In the genomic region with DNA sequence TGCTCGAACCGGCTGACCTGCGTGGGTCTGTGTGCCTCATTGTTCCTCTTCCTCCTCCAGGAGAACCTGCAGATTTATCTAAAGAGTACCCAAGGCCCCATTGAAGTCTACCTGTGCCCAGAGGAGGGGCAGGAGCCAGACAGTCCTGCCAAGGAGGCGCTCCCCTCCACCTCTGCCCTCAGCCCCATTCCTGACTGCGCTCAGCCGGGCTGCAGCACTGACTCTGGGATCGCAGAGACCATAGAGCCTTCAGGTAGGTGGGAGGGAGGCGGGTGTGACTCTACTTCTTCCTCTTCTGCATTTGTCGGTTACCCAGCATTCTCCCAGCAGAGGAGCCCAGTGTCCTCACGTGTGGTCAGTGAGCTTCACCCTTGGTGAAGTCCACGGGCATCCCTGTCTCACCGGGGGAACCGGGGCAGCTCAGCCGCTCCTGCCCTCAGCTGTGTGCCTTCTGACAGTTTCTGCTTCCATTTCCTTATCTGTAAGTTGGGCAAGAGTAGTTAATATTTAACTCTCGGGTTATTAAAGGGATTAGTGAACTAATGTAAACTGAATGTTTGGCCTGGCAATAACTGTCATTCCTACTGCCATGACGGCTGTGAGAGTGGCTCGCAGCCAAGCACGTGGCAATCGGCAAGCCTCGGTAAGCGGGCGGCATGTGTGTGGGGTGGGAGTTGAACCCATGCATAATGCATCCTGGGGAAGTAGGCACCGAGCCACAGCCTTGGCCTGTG, we compare ENCODE assay signal across 14 mouse cellular contexts. TPM values are rescaled to one million over a fixed set of nuclear protein-coding genes. Genes with fewer than 3 reads are reported as not detected.
DNase-seq lines count a peak whose midpoint lies in the region; ATAC-seq and TF ChIP-seq lines count a peak whose summit lies in the region.
"Had no signal": no experiment of that assay in that cellular context is flagged by ENCODE, and none has a peak within 500 bp of the region (broad histone marks: within the 10 kb centered on the region; RNA-seq: fewer than 3 reads in every experiment).

No protein-coding gene starts in this region.

- TF ChIP-seq EP300 in liver, postnatal 0 days (IDR thresholded peaks at IDR 0.05; ENCODE audit: low read depth) = no peak

- DNase-seq in cerebellum, postnatal 14 days = peak; percentile 44 to 52
- DNase-seq in cerebellum, adult 9-11 months = no peak
- peak; percentile 68 for DNase-seq in liver, postnatal 0 days
- no peak for DNase-seq in thymus, postnatal 0 days (ENCODE audit: low spot score)
- DNase-seq in natural killer cell, adult 2 months (ENCODE audit: low spot score in 2 of 2) = no peak
- no peak for DNase-seq in heart, adult 11 months
- DNase-seq: spleen, adult 18-20 months; thymus, postnatal 25 days had no signal

- H3K27ac ChIP-seq in kidney, embryonic 15.5 days = peak overlapping the region; percentile 63; the same call in 1 of the 2 replicates
- peak overlapping the region; percentile 68 for H3K27ac ChIP-seq in liver, postnatal 0 days (ENCODE audit: low read depth)
- H3K27ac ChIP-seq: embryonic facial prominence, embryonic 13.5 days; hindbrain, embryonic 15.5 days; midbrain, embryonic 10.5 days had no signal

- no peak overlapping the region for H3K4me3 ChIP-seq in kidney, embryonic 15.5 days (replicated peaks)
- peak overlapping the region; percentile 19 for H3K4me3 ChIP-seq in liver, postnatal 0 days (ENCODE audit: low read depth, low read length)
- H3K4me3 ChIP-seq: embryonic facial prominence, embryonic 13.5 days; heart, embryonic 12.5 days; hindbrain, embryonic 15.5 days; midbrain, embryonic 10.5 days had no signal

- H3K4me2 ChIP-seq in kidney, embryonic 15.5 days = no peak overlapping the region
- peak overlapping the region; percentile 65 for H3K4me2 ChIP-seq in liver, postnatal 0 days (ENCODE audit: low read depth, low read length)
- H3K4me2 ChIP-seq: embryonic facial prominence, embryonic 13.5 days; heart, embryonic 12.5 days; hindbrain, embryonic 15.5 days had no signal

- no peak overlapping the region for H3K9ac ChIP-seq in kidney, embryonic 15.5 days
- peak overlapping the region; percentile 45 for H3K9ac ChIP-seq in liver, postnatal 0 days (replicated peaks)
- H3K9ac ChIP-seq: embryonic facial prominence, embryonic 13.5 days; heart, embryonic 12.5 days; hindbrain, embryonic 15.5 days had no signal

- TF ChIP-seq CTCF in liver, postnatal 0 days (IDR thresholded peaks at IDR 0.05; ENCODE audit: low read depth) = no peak

- H3K9me3 ChIP-seq in kidney, embryonic 15.5 days (replicated peaks) = no peaks in the 10 kb centered on the region
- no peaks in the 10 kb centered on the region for H3K9me3 ChIP-seq in liver, postnatal 0 days (ENCODE audit: low read length)
- H3K9me3 ChIP-seq: embryonic facial prominence, embryonic 13.5 days; heart, embryonic 12.5 days; hindbrain, embryonic 15.5 days; midbrain, embryonic 10.5 days had no signal

- peaks cover 14% of the 10 kb centered on the region for H3K4me1 ChIP-seq in kidney, embryonic 15.5 days
- peaks cover 35% of the 10 kb centered on the region for H3K4me1 ChIP-seq in liver, postnatal 0 days (ENCODE audit: insufficient read depth)
- H3K4me1 ChIP-seq: embryonic facial prominence, embryonic 13.5 days; hindbrain, embryonic 15.5 days; midbrain, embryonic 10.5 days had no signal

- H3K36me3 ChIP-seq in kidney, embryonic 15.5 days = peaks cover 60% of the 10 kb centered on the region
- peaks cover 85% of the 10 kb centered on the region for H3K36me3 ChIP-seq in liver, postnatal 0 days (replicated peaks; ENCODE audit: insufficient read depth, low read length)
- H3K36me3 ChIP-seq: hindbrain, embryonic 15.5 days had no signal

- WGBS in kidney, embryonic 15.5 days = 79% methylated on average over 23 of the region's 23 CpGs
- WGBS in liver, postnatal 0 days (ENCODE audit: insufficient replicate concordance) = 66% methylated on average over 23 of the region's 23 CpGs

- H3K27me3 ChIP-seq in kidney, embryonic 15.5 days = no peaks in the 10 kb centered on the region
- H3K27me3 ChIP-seq in liver, postnatal 0 days (ENCODE audit: insufficient read depth, low read length) = no peaks in the 10 kb centered on the region
- H3K27me3 ChIP-seq: embryonic facial prominence, embryonic 13.5 days; heart, embryonic 12.5 days; hindbrain, embryonic 15.5 days had no signal

- 0 out of 2 replicates have a peak, but pooled peaks have one; percentile 42 for ATAC-seq in kidney, embryonic 15.5 days (replicated peaks; ENCODE audit: low FRiP score)
- ATAC-seq in liver, postnatal 0 days = peak; percentile 40
- ATAC-seq in monocyte, adult 5-6 weeks (replicated peaks; ENCODE audit: insufficient number of reproducible peaks, low FRiP score, low TSS enrichment, poor library complexity, severe bottlenecking) = peak; percentile 55

RNA-seq across cellular contexts. Expression of a gene that starts 14.7 kb away (rescaled TPM):
- polyA plus RNA-seq in kidney, embryonic 15.5 days (2015; fragmentation: Nextera tagmentation; extraction: Ambion mirVana) = 9.7 and 10.5 TPM in 2 replicates
- polyA plus RNA-seq in liver, postnatal 0 days (2015; fragmentation: Nextera tagmentation; extraction: Ambion mirVana) = 48.6 and 50.2 TPM in 2 replicates
- total RNA-seq in monocyte, adult 5-6 weeks (2017) = 18.1 to 19.7 TPM (median 18.4 TPM) in 3 replicates
- 58.9 and 64.1 TPM in 2 replicates for polyA plus RNA-seq in thymus, postnatal 0 days (2015; fragmentation: Nextera tagmentation; extraction: Ambion mirVana)

RNA-seq across cellular contexts. Expression of a gene that starts 19.3 kb away (rescaled TPM):
- 4.5 and 6.0 TPM in 2 replicates for polyA plus RNA-seq in kidney, embryonic 15.5 days (2015; fragmentation: Nextera tagmentation; extraction: Ambion mirVana)
- 4.5 and 4.8 TPM in 2 replicates for polyA plus RNA-seq in liver, postnatal 0 days (2015; fragmentation: Nextera tagmentation; extraction: Ambion mirVana)
- total RNA-seq in monocyte, adult 5-6 weeks (2017) = not detected in 3 replicates
- 1.3 and 2.1 TPM in 2 replicates for polyA plus RNA-seq in thymus, postnatal 0 days (2015; fragmentation: Nextera tagmentation; extraction: Ambion mirVana)

RNA-seq across cellular contexts. Expression of a gene that starts 43.6 kb away (rescaled TPM):
- polyA plus RNA-seq in kidney, embryonic 15.5 days (2015; fragmentation: Nextera tagmentation; extraction: Ambion mirVana) = 862 and 905 TPM in 2 replicates
- polyA plus RNA-seq in liver, postnatal 0 days (2015; fragmentation: Nextera tagmentation; extraction: Ambion mirVana) = 77.3 and 79.1 TPM in 2 replicates
- 4.9 to 16.7 TPM (median 8.5 TPM) in 3 replicates for total RNA-seq in monocyte, adult 5-6 weeks (2017)
- polyA plus RNA-seq in thymus, postnatal 0 days (2015; fragmentation: Nextera tagmentation; extraction: Ambion mirVana) = 262 and 327 TPM in 2 replicates

Comparison
In these comparisons a context has a peak if more than half of its experiments do, and no peak if none do; other contexts are left out.
1. DNase-seq: peak in cerebellum, postnatal 14 days (2 of 2) and liver, postnatal 0 days (single experiment); none in cerebellum, adult 9-11 months (single experiment), thymus, postnatal 0 days (single experiment), natural killer cell, adult 2 months (0 of 2) and heart, adult 11 months (single experiment).
2. Peak in every context shown above with its lines, with median percentiles within 50 percentile points of each other: ATAC-seq.